In the genomic region with DNA sequence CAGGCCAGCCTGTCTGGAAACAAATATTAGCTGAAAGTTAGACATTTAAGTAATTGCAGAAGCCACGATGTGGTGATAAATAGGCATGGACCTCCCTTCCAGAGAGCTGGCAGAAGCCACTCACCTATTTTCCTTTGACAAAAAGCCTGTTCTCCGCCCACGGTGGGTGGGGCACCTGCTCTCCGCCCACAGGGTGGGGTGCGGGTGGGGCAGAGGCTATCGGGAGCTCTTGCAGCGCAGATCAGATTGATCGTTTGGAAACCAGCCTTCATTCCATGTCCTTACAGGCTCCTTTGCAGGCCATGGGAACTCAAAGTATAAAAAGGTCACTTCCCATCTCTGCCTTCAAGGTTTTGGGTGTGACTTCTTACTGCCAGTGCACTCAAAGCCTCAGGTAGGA, we compare ENCODE assay signal across 10 mouse cellular contexts. TPM values are rescaled to one million over a fixed set of nuclear protein-coding genes. Genes with fewer than 3 reads are reported as not detected.
DNase-seq lines count a peak whose midpoint lies in the region; ATAC-seq lines count a peak whose summit lies in the region.
"Had no signal": no experiment of that assay in that cellular context is flagged by ENCODE, and none has a peak within 500 bp of the region (broad histone marks: within the 10 kb centered on the region; RNA-seq: fewer than 3 reads in every experiment).

No protein-coding gene starts in this region.

- 0 out of 2 replicates have a peak overlapping the region, but pooled peaks have one; percentile 12 for H3K4me2 ChIP-seq in limb, embryonic 15.5 days
- H3K4me2 ChIP-seq: forebrain, embryonic 15.5 days had no signal

- peak; percentile 33 for DNase-seq in CD4-positive, CD25-positive, alpha-beta regulatory T cell, adult 2 months (ENCODE audit: low read depth, low spot score)
- peak; percentile 30 for DNase-seq in thymus, postnatal 25 days
- DNase-seq in thymus, postnatal 0 days (ENCODE audit: low spot score), result no peak
- DNase-seq in lung, postnatal 25 days (ENCODE audit: low spot score), result peak; percentile 7
- no peak for DNase-seq in ovary, postnatal 14 days (ENCODE audit: low spot score)

- H3K4me1 ChIP-seq in limb, embryonic 15.5 days, result peaks cover 3% of the 10 kb centered on the region; the same call in 1 of the 2 replicates
- H3K4me1 ChIP-seq: forebrain, embryonic 15.5 days had no signal

- no peak overlapping the region for H3K27ac ChIP-seq in limb, embryonic 15.5 days
- H3K27ac ChIP-seq: forebrain, embryonic 15.5 days; hindbrain, embryonic 10.5 days had no signal

- H3K9ac ChIP-seq in limb, embryonic 15.5 days, result no peak overlapping the region
- H3K9ac ChIP-seq: forebrain, embryonic 15.5 days had no signal

- WGBS in limb, embryonic 15.5 days, result 26% methylated on average over 8 of the region's 8 CpGs

- 0 out of 2 replicates have a peak, but pooled peaks cover 5% of the 10 kb centered on the region for H3K36me3 ChIP-seq in limb, embryonic 15.5 days
- H3K36me3 ChIP-seq: forebrain, embryonic 15.5 days had no signal

- no peaks in the 10 kb centered on the region for H3K9me3 ChIP-seq in limb, embryonic 15.5 days
- H3K9me3 ChIP-seq: forebrain, embryonic 15.5 days; hindbrain, embryonic 10.5 days had no signal

- H3K4me3 ChIP-seq in limb, embryonic 15.5 days, result no peak overlapping the region
- H3K4me3 ChIP-seq: forebrain, embryonic 15.5 days; hindbrain, embryonic 10.5 days had no signal

- no peak for ATAC-seq in CD4-positive, CD25-positive, alpha-beta regulatory T cell, adult 4 months
- ATAC-seq in limb, embryonic 15.5 days (ENCODE audit: insufficient number of reproducible peaks, low FRiP score, low TSS enrichment, low read depth), result no peak
- no peak for ATAC-seq in erythroid progenitor cell, adult 5-6 weeks (replicated peaks; ENCODE audit: low FRiP score, poor library complexity, severe bottlenecking)
- ATAC-seq: forebrain, embryonic 15.5 days had no signal

- H3K27me3 ChIP-seq in limb, embryonic 15.5 days, result no peaks in the 10 kb centered on the region
- H3K27me3 ChIP-seq: forebrain, embryonic 15.5 days had no signal

RNA-seq across cellular contexts. Expression of gene Fmc1, which starts 9.5 kb away (rescaled TPM):
- 10 to 100 TPM; 56.6 to 59.6 TPM for polyA plus RNA-seq in CD4-positive, CD25-positive, alpha-beta regulatory T cell, adult 4 months (2017; shearing (Covaris generic))
- 100 and 110 TPM in 2 replicates for polyA plus RNA-seq in thymus, postnatal 0 days (2015; fragmentation: Nextera tagmentation; extraction: Ambion mirVana)
- polyA plus RNA-seq in limb, embryonic 15.5 days (2015; fragmentation: Nextera tagmentation; extraction: Ambion mirVana), result 79.5 and 86.9 TPM in 2 replicates
- 26.0 and 26.7 TPM in 2 replicates for total RNA-seq in erythroid progenitor cell, adult 5-6 weeks (2015; ENCODE audit: low replicate concordance)
- 0.90 and 1.1 TPM in 2 replicates for total RNA-seq in erythroid progenitor cell, adult 5-6 weeks (2017; ENCODE audit: low replicate concordance)

RNA-seq across cellular contexts. Expression of gene Luc7l2, which starts 27.3 kb away (rescaled TPM):
- polyA plus RNA-seq in CD4-positive, CD25-positive, alpha-beta regulatory T cell, adult 4 months (2017; shearing (Covaris generic)), result 100 to 1,000 TPM; 124 to 191 TPM
- 26.7 and 44.6 TPM in 2 replicates for polyA plus RNA-seq in thymus, postnatal 0 days (2015; fragmentation: Nextera tagmentation; extraction: Ambion mirVana)
- 36.1 and 41.9 TPM in 2 replicates for polyA plus RNA-seq in limb, embryonic 15.5 days (2015; fragmentation: Nextera tagmentation; extraction: Ambion mirVana)
- 322 and 443 TPM in 2 replicates for total RNA-seq in erythroid progenitor cell, adult 5-6 weeks (2015; ENCODE audit: low replicate concordance)
- total RNA-seq in erythroid progenitor cell, adult 5-6 weeks (2017; ENCODE audit: low replicate concordance), result 458 and 570 TPM in 2 replicates

Comparison
In these comparisons a context has a peak if more than half of its experiments do, and no peak if none do; other contexts are left out.
1. DNase-seq: peak in CD4-positive, CD25-positive, alpha-beta regulatory T cell, adult 2 months (single experiment), thymus, postnatal 25 days (single experiment) and lung, postnatal 25 days (single experiment); none in thymus, postnatal 0 days (single experiment) and ovary, postnatal 14 days (single experiment).